Comparison of ENCODE assay signal across 8 mouse cellular contexts in the genomic region with DNA sequence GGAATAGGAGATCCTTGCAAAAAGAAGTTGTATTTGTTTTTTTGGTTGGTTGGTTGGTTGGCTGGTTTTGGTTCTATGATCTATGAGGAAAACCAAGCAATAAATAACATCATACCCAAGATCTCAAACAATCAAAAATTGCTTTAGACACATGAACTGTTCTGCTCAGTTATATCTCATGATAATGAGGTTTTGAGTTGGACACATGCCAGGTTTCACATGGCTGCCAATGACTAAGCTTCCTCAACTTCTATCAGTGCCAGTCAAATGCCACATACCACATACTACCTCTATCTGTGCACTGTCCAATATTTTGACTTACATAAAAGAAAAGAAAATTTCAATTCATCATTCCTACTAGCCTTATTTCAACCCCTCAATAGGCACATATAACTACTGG.
DNase-seq lines count a peak whose midpoint lies in the region; ATAC-seq lines count a peak whose summit lies in the region.

No protein-coding gene starts in this region.

- no peak overlapping the region for H3K27ac ChIP-seq in embryonic facial prominence, embryonic 14.5 days (replicated peaks; ENCODE audit: low read depth, low read length)

- no peaks in the 10 kb centered on the region for H3K4me1 ChIP-seq in embryonic facial prominence, embryonic 14.5 days (ENCODE audit: control insufficient read depth, insufficient read depth, low read length)

- no peak overlapping the region for H3K4me3 ChIP-seq in embryonic facial prominence, embryonic 14.5 days (ENCODE audit: low read depth, low read length)

- no peaks in the 10 kb centered on the region for H3K27me3 ChIP-seq in embryonic facial prominence, embryonic 14.5 days (replicated peaks; ENCODE audit: control insufficient read depth, insufficient read depth, low read length)

- DNase-seq in embryo, embryonic 10.5 days (ENCODE audit: low spot score) = peak; percentile 19
- no peak for DNase-seq in embryo, embryonic 10 days (ENCODE audit: low spot score)
- DNase-seq in A20 (ENCODE audit: low read depth, low spot score) = peak; percentile 87
- DNase-seq in embryonic facial prominence, embryonic 14.5 days (ENCODE audit: low spot score) = peak; percentile 28
- peak; percentile 25 for DNase-seq in lung, postnatal 25 days (ENCODE audit: low spot score)
- no peak for DNase-seq in left cerebral cortex, postnatal 10 days (ENCODE audit: extremely low spot score in 1 of 2, low spot score in 2 of 2)
- DNase-seq in urinary bladder, postnatal 25 days (ENCODE audit: low spot score) = no peak
- DNase-seq in ovary, postnatal 36 days (ENCODE audit: low spot score) = no peak

- no peaks in the 10 kb centered on the region for H3K9me3 ChIP-seq in embryonic facial prominence, embryonic 14.5 days (ENCODE audit: control insufficient read depth, low read length)

- no peak overlapping the region for H3K9ac ChIP-seq in embryonic facial prominence, embryonic 14.5 days (ENCODE audit: low read depth, low read length)

- intact Hi-C loops in left cerebral cortex, postnatal 10 days (cut with DNase I) = no loop called here

- no peak for ATAC-seq in embryonic facial prominence, embryonic 14.5 days (ENCODE audit: low read depth)

- no peak overlapping the region for H3K4me2 ChIP-seq in embryonic facial prominence, embryonic 14.5 days (ENCODE audit: low read depth, low read length)

- peaks cover 2% of the 10 kb centered on the region; the same call in 1 of the 2 replicates for H3K36me3 ChIP-seq in embryonic facial prominence, embryonic 14.5 days (ENCODE audit: control insufficient read depth, insufficient read depth, low read length)

Comparison
In these comparisons a context has a peak if more than half of its experiments do, and no peak if none do; other contexts are left out.
1. DNase-seq: peak in embryo, embryonic 10.5 days (single experiment), A20 (single experiment), embryonic facial prominence, embryonic 14.5 days (single experiment) and lung, postnatal 25 days (single experiment); none in embryo, embryonic 10 days (single experiment), left cerebral cortex, postnatal 10 days (0 of 2), urinary bladder, postnatal 25 days (single experiment) and ovary, postnatal 36 days (single experiment).